Mouse (Mus musculus) megakaryocyte, embryonic 14.5 days (primary cell): ENCODE measurements at regions not wholly inside any gene's neighbourhood (a gene's known extent, or its start where the extent isn't known, plus 50 kb on each side); places are given as distances from the start of the nearest gene placed in this dataset.

Source experiments
- H3K27me3 ChIP-seq: replicated peaks from 2 replicates; pipeline ENCODE3; 2012; ENCODE audit warnings: inconsistent platforms
- H3K36me3 ChIP-seq: replicated peaks from 2 replicates; pipeline ENCODE3; 2012; ENCODE audit warnings: low read length, inconsistent platforms, mixed read lengths
- H3K4me1 ChIP-seq: 2 replicates; pipeline ENCODE4 v1.6.1; 2012; ENCODE audit warnings: inconsistent platforms
- H3K4me3 ChIP-seq: replicated peaks from 2 replicates; pipeline ENCODE3; 2012; ENCODE audit warnings: moderate library complexity, mild to moderate bottlenecking, inconsistent platforms
- H3K9me3 ChIP-seq: 2 replicates; pipeline ENCODE4 v1.6.1; 2012; ENCODE audit warnings: inconsistent platforms
- FLI1 ChIP-seq: IDR thresholded peaks from 2 replicates; pipeline ENCODE4 v1.6.1; 2012; ENCODE audit warnings: low read length, inconsistent platforms, mixed read lengths
- GATA1 ChIP-seq: IDR thresholded peaks from 3 replicates; pipeline ENCODE4 v1.6.1; 2012; ENCODE audit warnings: mixed read lengths, low read length, inconsistent platforms, borderline replicate concordance

GRCm38 (mm10) chr13:71214776-71215175, 373.2 kb upstream of the Adamts16 start:
- Histone ChIP-seq H3K9me3 (peaks cover 20% of the 10 kb centered on the region), H3K4me1 (no peaks in the 10 kb centered on the region), H3K27me3 (no peaks in the 10 kb centered on the region), H3K4me3 (no peak overlapping the region), H3K36me3 (no peaks in the 10 kb centered on the region)
- TF ChIP-seq FLI1 = no peak
- no peak for TF ChIP-seq GATA1

DNA sequence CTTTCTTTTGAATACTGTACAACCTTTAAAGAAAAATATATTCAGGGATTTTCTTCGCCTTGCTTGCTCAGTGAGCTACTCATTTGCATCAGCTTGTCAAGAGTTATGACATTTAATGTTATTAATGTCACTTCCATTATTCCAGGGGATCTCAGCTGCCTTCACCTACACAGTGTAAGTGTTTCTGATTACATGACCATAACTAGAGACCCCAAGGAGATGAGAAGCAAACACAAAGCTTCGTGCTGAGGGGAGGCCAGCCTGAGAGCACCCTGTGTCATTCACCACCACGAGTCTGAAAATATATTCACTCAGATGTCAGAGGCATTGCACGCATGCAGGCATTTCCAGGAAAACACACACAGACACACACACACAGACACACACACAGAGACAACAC, 369.8 kb upstream of the Adamts16 start:
- no peaks in the 10 kb centered on the region for H3K27me3 ChIP-seq
- H3K36me3 ChIP-seq = no peaks in the 10 kb centered on the region
- no peak overlapping the region for H3K4me3 ChIP-seq
- TF ChIP-seq FLI1 (no peak), GATA1 (no peak)
- H3K4me1 ChIP-seq = no peaks in the 10 kb centered on the region
- peaks cover 18% of the 10 kb centered on the region for H3K9me3 ChIP-seq

DNA sequence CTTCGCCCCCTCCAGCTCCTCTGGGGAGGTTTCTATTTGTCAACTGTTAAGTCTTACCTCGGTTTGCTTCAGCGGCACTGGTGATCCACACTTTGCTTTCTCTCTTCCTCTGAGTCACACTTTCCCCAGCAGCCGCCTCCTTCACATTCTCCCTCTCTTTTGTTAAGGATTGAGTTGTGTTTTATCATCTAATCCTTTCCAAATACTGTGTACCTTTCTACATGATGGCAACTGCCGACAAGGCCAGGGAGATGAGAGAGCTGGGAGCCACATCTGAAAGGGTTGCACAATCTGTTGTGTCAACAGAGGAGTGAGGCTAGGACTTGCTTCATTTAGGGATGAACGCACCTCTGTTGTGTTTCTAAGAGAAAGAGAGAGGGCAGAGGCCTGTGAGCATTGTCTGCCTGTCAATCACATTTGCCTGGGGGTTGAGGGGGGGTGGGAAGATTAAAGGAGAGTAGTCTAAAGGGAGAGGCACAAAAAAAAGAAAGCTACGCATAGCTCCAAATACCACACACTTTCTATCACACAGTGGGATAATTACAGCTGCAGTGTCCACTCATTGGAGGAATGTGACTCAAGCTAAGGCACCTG, 369.1 kb upstream of the Adamts16 start:
- H3K4me3 ChIP-seq = no peak overlapping the region
- TF ChIP-seq GATA1 = no peak
- TF ChIP-seq FLI1 = no peak

GRCm38 (mm10) chr13:71205708-71206107, 364.1 kb upstream of the Adamts16 start:
- H3K9me3 ChIP-seq = peaks cover 31% of the 10 kb centered on the region
- H3K36me3 ChIP-seq = no peaks in the 10 kb centered on the region
- no peak for TF ChIP-seq GATA1
- TF ChIP-seq FLI1 = no peak
- no peaks in the 10 kb centered on the region for H3K27me3 ChIP-seq
- H3K4me3 ChIP-seq = no peak overlapping the region
- no peaks in the 10 kb centered on the region for H3K4me1 ChIP-seq

More for the DNA sequence above, 369.1 kb upstream of the Adamts16 start:
- no peaks in the 10 kb centered on the region for H3K4me1 ChIP-seq
- H3K9me3 ChIP-seq = peaks cover 18% of the 10 kb centered on the region
- no peaks in the 10 kb centered on the region for H3K27me3 ChIP-seq
- H3K36me3 ChIP-seq = no peaks in the 10 kb centered on the region

- Histone ChIP-seq H3K4me1 (no peaks in the 10 kb centered on the region), H3K4me3 (no peak overlapping the region), H3K36me3 (no peaks in the 10 kb centered on the region), H3K27me3 (no peaks in the 10 kb centered on the region), H3K9me3 (peaks cover 41% of the 10 kb centered on the region)
- TF ChIP-seq FLI1 = no peak
- no peak for TF ChIP-seq GATA1
Observed at GRCm38 (mm10) chr13:71200656-71201055, 359.0 kb upstream of the Adamts16 start.

DNA sequence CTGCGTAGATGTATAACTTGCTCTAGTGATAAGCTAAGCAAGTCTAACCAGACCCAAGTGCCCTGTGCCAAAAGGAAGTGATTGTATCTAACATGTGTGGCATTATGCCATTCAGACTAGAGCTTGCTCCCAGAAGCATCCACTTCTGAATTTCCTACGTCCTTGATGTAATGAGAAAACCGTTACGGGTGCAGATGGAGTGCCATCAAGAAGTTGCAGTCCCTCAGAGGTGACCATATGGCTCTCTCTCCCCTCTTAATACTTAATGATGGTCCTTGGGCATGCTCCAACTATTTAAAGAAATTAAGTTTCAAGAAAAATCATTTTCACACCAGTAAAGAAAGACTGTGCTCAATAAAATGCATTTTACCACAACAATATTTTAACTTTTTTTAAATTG, 354.1 kb upstream of the Adamts16 start:
- TF ChIP-seq GATA1 = no peak
- TF ChIP-seq FLI1 = no peak
- peaks cover 24% of the 10 kb centered on the region for H3K9me3 ChIP-seq
- H3K27me3 ChIP-seq = no peaks in the 10 kb centered on the region
- H3K4me1 ChIP-seq = no peaks in the 10 kb centered on the region
- no peak overlapping the region for H3K4me3 ChIP-seq
- H3K36me3 ChIP-seq = no peaks in the 10 kb centered on the region

- H3K27me3 ChIP-seq = no peaks in the 10 kb centered on the region
- TF ChIP-seq GATA1 (no peak), FLI1 (no peak)
- H3K4me3 ChIP-seq = no peak overlapping the region
- no peaks in the 10 kb centered on the region for H3K4me1 ChIP-seq
- no peaks in the 10 kb centered on the region for H3K9me3 ChIP-seq
- H3K36me3 ChIP-seq = no peaks in the 10 kb centered on the region
Observed at GRCm38 (mm10) chr13:71184500-71184899, 342.9 kb upstream of the Adamts16 start.

DNA sequence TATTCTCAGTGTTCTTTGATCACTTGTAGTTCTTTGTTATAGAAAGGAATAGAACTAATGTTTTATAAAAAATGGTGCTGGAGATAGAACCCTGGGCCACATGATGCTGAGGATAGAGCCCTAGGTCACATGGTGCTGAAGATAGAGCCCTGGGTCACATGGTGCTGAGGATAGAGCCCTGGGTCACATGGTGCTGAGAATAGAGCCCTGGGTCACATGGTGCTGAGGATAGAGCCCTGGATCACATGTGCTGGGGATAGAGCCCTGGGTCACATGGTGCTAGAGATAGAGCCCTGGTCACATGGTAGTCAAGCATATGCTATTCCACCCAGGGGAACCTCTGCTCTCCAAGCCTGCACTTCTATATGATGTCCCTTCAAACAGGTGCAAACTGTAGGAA, 337.5 kb upstream of the Adamts16 start:
- H3K27me3 ChIP-seq = no peaks in the 10 kb centered on the region
- TF ChIP-seq FLI1 (no peak), GATA1 (no peak)
- no peaks in the 10 kb centered on the region for H3K4me1 ChIP-seq
- no peaks in the 10 kb centered on the region for H3K36me3 ChIP-seq
- H3K4me3 ChIP-seq = no peak overlapping the region
- H3K9me3 ChIP-seq = peaks cover 6% of the 10 kb centered on the region; the same call in 1 of the 2 replicates

GRCm38 (mm10) chr13:71174335-71174734, 332.7 kb upstream of the Adamts16 start:
- Histone ChIP-seq H3K4me1 (no peaks in the 10 kb centered on the region), H3K27me3 (no peaks in the 10 kb centered on the region), H3K36me3 (no peaks in the 10 kb centered on the region), H3K4me3 (no peak overlapping the region), H3K9me3 (peaks cover 9% of the 10 kb centered on the region; the same call in 1 of the 2 replicates)
- TF ChIP-seq GATA1 = no peak

- Histone ChIP-seq H3K4me1 (no peaks in the 10 kb centered on the region), H3K9me3 (peaks cover 8% of the 10 kb centered on the region; the same call in 1 of the 2 replicates), H3K36me3 (no peaks in the 10 kb centered on the region), H3K27me3 (no peaks in the 10 kb centered on the region), H3K4me3 (no peak overlapping the region)
- TF ChIP-seq FLI1 (no peak), GATA1 (no peak)
Observed at GRCm38 (mm10) chr13:71166226-71166625, 324.6 kb upstream of the Adamts16 start.
